Mouse (Mus musculus): ENCODE data around the gene Kcnab1. TPM values are rescaled to one million over a fixed set of nuclear protein-coding genes. Genes with fewer than 3 reads are reported as not detected.

The Kcnab1 gene
- total and polyA plus RNA-seq, 2 experiments from 2014 or later: 0.19 to 1.00 TPM

DNA sequence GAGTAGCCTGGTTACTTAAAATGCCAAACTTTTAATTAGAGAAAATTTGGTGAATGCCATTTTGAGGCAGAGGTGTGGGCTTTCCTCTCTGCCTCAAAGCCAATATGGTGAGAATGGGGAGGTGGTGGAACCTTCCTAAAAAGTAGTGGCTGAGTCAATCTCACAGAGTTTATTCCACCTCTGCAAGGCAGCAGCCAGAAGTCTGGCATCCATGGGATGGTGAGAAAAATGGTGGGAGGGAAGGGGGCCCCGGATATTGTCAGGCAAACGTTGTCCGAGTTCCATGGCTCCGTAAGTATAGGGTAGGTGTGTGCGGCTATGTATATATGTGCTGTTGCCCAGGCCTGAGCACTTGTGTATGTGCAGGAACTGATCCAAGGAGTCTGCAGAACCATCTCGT lies 6.0 kb downstream of the Kcnab1 start:
- H3K36me3 ChIP-seq (replicated peaks; ENCODE audit: control insufficient read depth, insufficient read depth, low read length): no peaks in the 10 kb centered on the region
- WGBS: 83% methylated on average over 6 of the region's 6 CpGs
- H3K4me1 ChIP-seq (ENCODE audit: control insufficient read depth, insufficient read depth): no peaks in the 10 kb centered on the region
- H3K4me3 ChIP-seq (ENCODE audit: low read depth, low read length): no peak overlapping the region
- TF ChIP-seq EP300 (IDR thresholded peaks at IDR 0.05; ENCODE audit: low read depth) (no peak), CTCF (IDR thresholded peaks at IDR 0.05; ENCODE audit: low read depth) (no peak)
- H3K4me2 ChIP-seq (ENCODE audit: low read depth, low read length): no peak overlapping the region
- H3K9me3 ChIP-seq (replicated peaks; ENCODE audit: control insufficient read depth, low read length): no peaks in the 10 kb centered on the region
- DNase-seq (ENCODE audit: low spot score): no peak
- no peak overlapping the region for H3K27ac ChIP-seq (ENCODE audit: low read depth)
- no peaks in the 10 kb centered on the region for H3K27me3 ChIP-seq (ENCODE audit: control insufficient read depth, insufficient read depth, low read length)
- H3K9ac ChIP-seq (replicated peaks; ENCODE audit: low read depth, low read length): no peak overlapping the region
- ATAC-seq (ENCODE audit: insufficient read depth, low read depth): no peak

DNA sequence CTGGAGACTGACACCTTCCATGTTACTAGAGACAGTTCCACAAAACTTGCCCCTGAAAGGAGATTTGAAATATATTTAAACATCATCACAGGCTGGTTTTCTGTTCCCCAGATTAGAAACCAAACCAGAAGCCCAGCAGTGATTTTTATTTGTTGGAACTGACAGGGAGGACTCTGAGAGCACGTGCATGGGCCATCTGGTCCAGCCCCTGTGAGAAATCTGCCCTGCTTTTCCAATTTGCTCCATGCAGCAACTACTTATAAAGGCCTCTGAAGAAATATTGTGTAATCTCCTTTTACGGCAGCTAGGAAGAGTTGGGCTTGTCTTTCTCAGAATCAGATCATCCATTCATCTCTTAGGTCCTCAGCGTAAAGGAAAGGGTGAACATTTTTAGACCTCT lies 7.8 kb downstream of the Kcnab1 start:
- Histone ChIP-seq H3K27me3 (ENCODE audit: control insufficient read depth, insufficient read depth, low read length) (no peaks in the 10 kb centered on the region), H3K4me2 (ENCODE audit: low read depth, low read length) (no peak overlapping the region), H3K36me3 (replicated peaks; ENCODE audit: control insufficient read depth, insufficient read depth, low read length) (no peaks in the 10 kb centered on the region), H3K4me3 (ENCODE audit: low read depth, low read length) (no peak overlapping the region), H3K4me1 (ENCODE audit: control insufficient read depth, insufficient read depth) (no peaks in the 10 kb centered on the region), H3K9me3 (replicated peaks; ENCODE audit: control insufficient read depth, low read length) (no peaks in the 10 kb centered on the region), H3K27ac (ENCODE audit: low read depth) (no peak overlapping the region), H3K9ac (replicated peaks; ENCODE audit: low read depth, low read length) (no peak overlapping the region)
- ATAC-seq (ENCODE audit: insufficient read depth, low read depth) (no peak), DNase-seq (ENCODE audit: low spot score) (no peak)
- TF ChIP-seq EP300 (IDR thresholded peaks at IDR 0.05; ENCODE audit: low read depth): no peak
- TF ChIP-seq CTCF (IDR thresholded peaks at IDR 0.05; ENCODE audit: low read depth): no peak
- 79% methylated on average over 3 of the region's 3 CpGs for WGBS

DNA sequence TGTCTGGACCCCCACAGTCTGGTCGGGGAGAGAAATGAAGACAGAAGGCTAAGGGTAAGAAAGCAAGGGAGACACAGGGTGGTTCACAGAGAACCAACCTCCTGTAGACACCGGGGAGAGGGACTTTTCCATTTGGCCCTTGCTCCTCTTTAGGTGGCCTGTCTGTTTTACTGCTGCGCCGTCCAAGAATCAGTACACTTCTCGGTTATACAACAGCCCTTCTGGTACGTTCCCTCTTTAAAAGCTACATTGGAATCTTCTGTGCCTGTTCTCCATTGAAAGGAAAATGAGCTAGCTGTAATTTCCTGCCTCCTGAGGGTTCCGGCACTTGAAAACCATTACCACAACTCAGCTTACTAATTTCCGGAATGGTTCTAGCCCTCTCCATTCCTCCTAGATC lies 8.2 kb downstream of the Kcnab1 start:
- no peak for ATAC-seq (ENCODE audit: insufficient read depth, low read depth)
- no peak overlapping the region for H3K9ac ChIP-seq (replicated peaks; ENCODE audit: low read depth, low read length)
- no peak overlapping the region for H3K4me3 ChIP-seq (ENCODE audit: low read depth, low read length)
- H3K36me3 ChIP-seq (replicated peaks; ENCODE audit: control insufficient read depth, insufficient read depth, low read length): no peaks in the 10 kb centered on the region
- WGBS: 86% methylated on average over 8 of the region's 8 CpGs
- TF ChIP-seq EP300 (IDR thresholded peaks at IDR 0.05; ENCODE audit: low read depth) (no peak), CTCF (IDR thresholded peaks at IDR 0.05; ENCODE audit: low read depth) (no peak)
- H3K4me1 ChIP-seq (ENCODE audit: control insufficient read depth, insufficient read depth): no peaks in the 10 kb centered on the region
- DNase-seq (ENCODE audit: low spot score): no peak
- H3K9me3 ChIP-seq (replicated peaks; ENCODE audit: control insufficient read depth, low read length): no peaks in the 10 kb centered on the region
- H3K27me3 ChIP-seq (ENCODE audit: control insufficient read depth, insufficient read depth, low read length): no peaks in the 10 kb centered on the region
- no peak overlapping the region for H3K4me2 ChIP-seq (ENCODE audit: low read depth, low read length)
- H3K27ac ChIP-seq (ENCODE audit: low read depth): no peak overlapping the region

DNA sequence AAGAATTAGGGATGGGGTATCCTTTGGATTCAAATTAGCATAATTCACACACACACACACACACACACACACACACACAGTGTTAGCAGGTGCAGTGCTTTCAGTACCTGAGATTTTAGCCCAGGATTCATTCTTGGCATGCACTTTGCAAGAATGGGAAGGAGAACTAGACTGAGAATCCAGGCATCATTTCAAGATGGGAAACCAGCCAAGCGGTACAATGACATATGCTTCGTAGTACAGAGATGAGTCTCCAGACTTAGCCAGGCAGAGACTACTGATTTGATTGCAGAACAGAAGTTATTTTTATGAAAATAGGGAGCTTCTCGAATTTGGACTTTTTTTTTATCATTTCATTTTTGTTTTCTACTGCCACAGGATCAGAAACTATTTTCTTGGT lies 15.8 kb downstream of the Kcnab1 start:
- TF ChIP-seq CTCF (IDR thresholded peaks at IDR 0.05; ENCODE audit: low read depth): no peak
- no peak for TF ChIP-seq EP300 (IDR thresholded peaks at IDR 0.05; ENCODE audit: low read depth)
- Histone ChIP-seq H3K9me3 (replicated peaks; ENCODE audit: control insufficient read depth, low read length) (no peaks in the 10 kb centered on the region), H3K4me3 (ENCODE audit: low read depth, low read length) (no peak overlapping the region), H3K27me3 (ENCODE audit: control insufficient read depth, insufficient read depth, low read length) (no peaks in the 10 kb centered on the region), H3K9ac (replicated peaks; ENCODE audit: low read depth, low read length) (no peak overlapping the region), H3K4me1 (ENCODE audit: control insufficient read depth, insufficient read depth) (no peaks in the 10 kb centered on the region), H3K4me2 (ENCODE audit: low read depth, low read length) (no peak overlapping the region), H3K27ac (ENCODE audit: low read depth) (no peak overlapping the region), H3K36me3 (replicated peaks; ENCODE audit: control insufficient read depth, insufficient read depth, low read length) (no peaks in the 10 kb centered on the region)
- no peak for ATAC-seq (ENCODE audit: insufficient read depth, low read depth)
- DNase-seq (ENCODE audit: low spot score): no peak
- 54% methylated on average over 3 of the region's 3 CpGs for WGBS

DNA sequence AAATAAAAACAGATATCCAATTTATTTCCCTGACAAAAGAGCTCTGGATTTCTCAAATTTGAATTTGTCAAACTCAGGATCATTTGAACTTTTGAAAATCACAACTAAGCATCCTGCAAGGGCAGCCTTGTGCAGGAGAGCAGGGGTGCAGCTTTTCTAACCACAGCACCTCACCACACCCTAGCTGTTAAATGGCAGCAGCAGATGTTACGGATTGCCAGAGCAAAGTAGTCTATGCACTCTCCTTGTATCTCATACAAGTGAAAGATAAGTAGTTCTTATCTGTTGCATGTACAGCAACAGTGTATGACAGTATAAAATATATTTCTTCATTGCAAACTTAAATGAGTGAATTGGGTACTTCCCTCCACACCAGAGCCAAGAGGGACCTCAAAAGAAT lies 20.4 kb downstream of the Kcnab1 start:
- DNase-seq (ENCODE audit: low spot score) (no peak), ATAC-seq (ENCODE audit: insufficient read depth, low read depth) (no peak)
- Histone ChIP-seq H3K27me3 (ENCODE audit: control insufficient read depth, insufficient read depth, low read length) (no peaks in the 10 kb centered on the region), H3K4me1 (ENCODE audit: control insufficient read depth, insufficient read depth) (0 out of 2 replicates have a peak, but pooled peaks cover under 1% of the 10 kb centered on the region), H3K9ac (replicated peaks; ENCODE audit: low read depth, low read length) (no peak overlapping the region), H3K36me3 (replicated peaks; ENCODE audit: control insufficient read depth, insufficient read depth, low read length) (no peaks in the 10 kb centered on the region), H3K4me3 (ENCODE audit: low read depth, low read length) (no peak overlapping the region), H3K27ac (ENCODE audit: low read depth) (no peak overlapping the region), H3K9me3 (replicated peaks; ENCODE audit: control insufficient read depth, low read length) (no peaks in the 10 kb centered on the region), H3K4me2 (ENCODE audit: low read depth, low read length) (no peak overlapping the region)
- 88% methylated on average over 1 of the region's 1 CpGs for WGBS
- TF ChIP-seq CTCF (IDR thresholded peaks at IDR 0.05; ENCODE audit: low read depth) (no peak), EP300 (IDR thresholded peaks at IDR 0.05; ENCODE audit: low read depth) (no peak)

DNA sequence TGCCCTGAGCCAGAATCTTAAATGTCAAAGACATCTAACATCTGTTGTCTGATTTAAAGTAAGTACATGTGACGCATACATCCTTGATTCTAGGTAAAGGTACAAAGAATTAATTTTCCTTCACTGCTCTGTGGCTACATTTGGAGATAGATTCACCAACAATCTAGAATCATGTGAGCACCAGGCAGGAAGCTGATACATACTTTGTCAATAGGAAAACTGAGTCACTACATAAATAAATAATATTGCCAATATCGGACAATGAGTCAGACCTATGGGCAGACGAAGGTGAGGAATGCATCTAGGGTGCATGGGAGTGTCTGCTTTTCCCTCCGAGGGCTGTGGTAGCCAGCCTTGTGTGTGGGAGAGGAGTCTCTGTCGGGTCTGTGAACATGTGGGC lies 25.7 kb downstream of the Kcnab1 start:
- Histone ChIP-seq H3K36me3 (replicated peaks; ENCODE audit: control insufficient read depth, insufficient read depth, low read length) (no peaks in the 10 kb centered on the region), H3K27ac (ENCODE audit: low read depth) (no peak overlapping the region), H3K4me2 (ENCODE audit: low read depth, low read length) (no peak overlapping the region), H3K27me3 (ENCODE audit: control insufficient read depth, insufficient read depth, low read length) (no peaks in the 10 kb centered on the region), H3K4me1 (ENCODE audit: control insufficient read depth, insufficient read depth) (peaks cover 9% of the 10 kb centered on the region; the same call in 1 of the 2 replicates), H3K4me3 (ENCODE audit: low read depth, low read length) (no peak overlapping the region), H3K9me3 (replicated peaks; ENCODE audit: control insufficient read depth, low read length) (no peaks in the 10 kb centered on the region), H3K9ac (replicated peaks; ENCODE audit: low read depth, low read length) (no peak overlapping the region)
- TF ChIP-seq CTCF (IDR thresholded peaks at IDR 0.05; ENCODE audit: low read depth): no peak
- TF ChIP-seq EP300 (IDR thresholded peaks at IDR 0.05; ENCODE audit: low read depth): no peak
- WGBS: 52% methylated on average over 5 of the region's 5 CpGs
- DNase-seq (ENCODE audit: low spot score) (no peak), ATAC-seq (ENCODE audit: insufficient read depth, low read depth) (no peak)
